Mouse (Mus musculus) ovary, adult 18-20 months (tissue): Measurements from ENCODE around the gene Cd55b.
A peak's percentile ranks its signal among the peaks of the same experiment; 100 is the strongest.
"Not testable (repeated sequence)": the region's sequence is repeated elsewhere in the genome, so short reads cannot be mapped to it uniquely, and the experiment has no call there.

Experiments used
- DNase-seq: peaks from one replicate; pipeline ENCODE4 v3.0.0; 2022; ENCODE audit warnings: low spot score, mixed read lengths

Cd55b gene

DNA sequence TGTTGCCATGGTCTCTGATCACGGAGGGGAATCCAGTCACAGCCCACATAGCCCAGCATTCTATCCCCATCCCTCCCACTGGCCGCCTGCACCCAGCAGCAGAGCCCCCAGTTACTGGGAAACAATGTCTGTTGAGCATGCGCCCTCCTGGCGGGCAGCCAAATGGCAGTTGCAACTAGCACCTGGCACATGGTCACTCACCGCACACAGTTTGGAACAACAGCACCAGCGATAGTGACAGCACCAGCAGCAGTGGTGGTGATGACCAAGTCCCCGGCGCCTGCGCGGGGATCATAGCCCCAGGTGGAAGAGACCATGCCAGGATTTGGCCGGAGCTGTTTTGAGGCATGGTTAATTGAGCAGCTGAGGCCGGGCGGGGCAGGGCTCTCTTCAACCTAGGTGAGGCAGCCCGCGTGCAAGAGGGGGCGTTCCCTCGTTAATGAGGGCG, at the start of gene Cd55b:
TSS of gene Cd55b (minus strand) at position 346 of the 448 bp plus-strand sequence.
- no peak for DNase-seq

DNA sequence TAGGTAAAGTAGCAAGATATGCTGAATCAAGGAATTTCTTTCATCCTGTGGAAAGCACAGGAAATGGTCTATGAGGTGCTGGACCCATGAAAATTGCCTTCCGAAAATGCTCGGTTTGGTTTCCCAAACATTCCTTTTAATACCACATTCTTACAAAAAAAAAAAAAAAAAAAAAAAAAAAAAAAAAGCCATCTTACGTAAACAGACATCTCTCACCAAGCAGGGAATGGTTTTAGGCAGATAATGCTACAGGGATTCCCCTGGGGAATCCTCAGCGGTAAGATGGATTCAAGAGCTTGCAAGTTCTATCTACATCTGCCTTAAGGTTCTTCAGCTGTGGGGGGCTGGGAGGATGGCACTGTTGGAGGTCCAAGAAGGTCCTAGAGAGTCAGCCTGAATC, 47.3 kb upstream of the Cd55b start:
- no peak for DNase-seq

DNA sequence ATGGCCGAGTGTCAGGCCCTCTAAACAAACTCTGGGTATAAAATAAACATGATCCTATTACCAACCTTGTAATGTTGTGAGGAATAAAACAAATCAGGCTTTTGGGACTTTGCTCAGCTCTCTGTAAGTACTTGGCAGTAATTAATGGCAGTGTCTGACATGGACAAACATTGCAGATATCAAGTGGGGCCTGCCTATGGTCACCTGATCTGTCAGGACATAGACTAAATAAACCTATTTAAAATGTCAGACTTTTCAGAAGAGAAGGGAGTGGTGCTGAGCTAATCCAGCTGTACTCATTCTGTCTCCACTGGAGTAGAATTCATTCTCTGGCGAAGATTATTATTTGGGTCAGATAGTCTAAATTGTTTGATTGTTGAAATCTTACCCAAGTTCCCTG, 44.6 kb upstream of the Cd55b start:
- DNase-seq: no peak

DNA sequence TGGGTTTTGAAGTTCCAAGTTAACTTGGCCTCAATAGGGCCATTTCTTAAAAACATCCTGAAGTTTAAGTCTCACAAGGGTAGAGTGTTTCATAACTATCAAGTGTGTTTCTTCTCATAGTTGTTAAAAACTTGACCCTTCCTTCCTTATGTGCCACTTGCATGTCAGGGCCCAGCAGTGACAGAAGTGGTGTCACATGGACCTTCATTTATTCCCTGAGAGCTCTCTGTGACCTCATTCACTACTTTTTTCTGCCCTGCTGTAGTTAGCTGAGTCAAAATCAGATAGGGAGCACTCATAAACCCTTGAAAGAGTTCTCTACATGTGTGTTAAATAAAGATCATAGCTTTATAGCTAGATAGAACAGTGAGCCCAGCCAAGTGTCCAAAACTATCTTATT, 41.4 kb upstream of the Cd55b start:
- no peak for DNase-seq

DNA sequence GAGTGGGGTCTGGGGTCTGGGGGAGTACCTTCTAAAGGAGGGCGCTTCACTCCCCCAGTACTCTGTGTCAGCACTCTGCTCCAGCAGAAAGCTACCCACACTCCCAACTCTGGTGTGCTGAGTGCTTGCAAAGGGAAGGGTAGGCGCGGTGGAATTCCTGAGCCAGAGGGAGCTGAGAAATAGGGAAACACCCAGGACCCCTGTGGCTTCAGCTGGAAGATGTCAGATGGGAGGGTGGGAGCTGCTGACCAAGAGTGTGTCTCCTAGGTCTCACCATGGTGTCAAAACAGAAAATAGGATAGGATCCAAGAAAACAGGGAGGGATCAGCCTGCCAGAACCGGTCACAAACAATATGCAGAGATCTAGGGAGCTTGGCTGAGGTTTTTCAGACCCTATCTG, 40.1 kb upstream of the Cd55b start:
- no peak for DNase-seq

DNA sequence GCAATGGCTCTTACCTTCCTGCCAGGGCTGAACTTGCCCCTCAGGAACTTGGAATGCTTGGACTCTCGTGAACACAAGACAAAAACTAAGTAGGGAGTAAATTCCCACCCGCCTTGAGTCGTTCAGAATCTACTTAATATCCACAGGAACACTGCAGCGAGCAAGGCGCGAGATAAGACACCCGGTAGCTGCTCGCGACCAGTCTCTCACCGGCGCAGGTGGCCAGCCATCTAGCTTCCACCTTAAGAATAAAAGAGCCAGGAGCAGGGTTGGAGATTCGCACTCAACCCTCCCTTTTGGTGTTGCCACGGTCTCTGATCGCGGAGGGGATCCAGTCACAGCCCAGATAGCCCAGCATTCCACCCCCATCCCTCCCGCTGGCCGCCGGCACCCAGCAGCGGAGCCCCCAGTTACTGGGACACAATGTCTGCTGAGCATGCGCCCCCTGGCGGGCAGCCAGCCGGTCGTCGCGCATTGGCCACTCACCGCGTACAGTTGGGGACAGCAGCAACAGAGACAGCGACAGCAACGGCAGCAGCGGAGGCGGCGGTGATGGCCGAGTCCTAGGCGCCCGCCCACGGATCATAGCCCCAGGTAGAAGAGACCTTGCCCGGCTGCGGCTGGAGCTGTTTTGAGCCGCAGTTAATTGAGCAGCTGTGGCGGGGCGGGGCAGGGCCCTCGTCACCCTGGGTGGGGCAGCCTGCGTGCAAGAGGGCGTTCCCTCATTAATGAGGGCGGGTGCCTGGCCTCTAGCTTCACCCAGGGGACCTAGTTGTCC, 39.5 kb upstream of the Cd55b start, which contains the start of gene Cd55:
TSS of gene Cd55 (minus strand) at position 661 of the 778 bp plus-strand sequence.
- DNase-seq: peak; percentile 68

DNA sequence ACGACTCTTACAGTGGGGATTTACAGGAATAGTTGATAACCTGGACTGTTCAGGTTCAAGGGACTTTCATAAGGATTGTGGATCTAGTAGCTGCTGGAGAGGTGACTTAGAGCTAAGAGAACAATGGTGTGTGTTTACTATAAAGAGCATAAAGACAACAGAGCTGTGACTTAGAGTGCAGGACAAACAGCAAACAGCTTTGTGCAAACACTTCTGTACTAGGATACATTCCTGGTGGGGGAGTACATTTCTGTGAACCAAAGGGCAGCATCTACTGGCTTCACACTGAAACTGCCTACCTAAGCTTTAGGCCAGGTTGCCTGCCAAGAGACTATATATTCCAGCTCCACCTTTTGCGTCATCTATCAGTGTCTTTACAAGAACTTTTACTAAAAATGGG, 32.3 kb upstream of the Cd55b start:
- DNase-seq: no peak

DNA sequence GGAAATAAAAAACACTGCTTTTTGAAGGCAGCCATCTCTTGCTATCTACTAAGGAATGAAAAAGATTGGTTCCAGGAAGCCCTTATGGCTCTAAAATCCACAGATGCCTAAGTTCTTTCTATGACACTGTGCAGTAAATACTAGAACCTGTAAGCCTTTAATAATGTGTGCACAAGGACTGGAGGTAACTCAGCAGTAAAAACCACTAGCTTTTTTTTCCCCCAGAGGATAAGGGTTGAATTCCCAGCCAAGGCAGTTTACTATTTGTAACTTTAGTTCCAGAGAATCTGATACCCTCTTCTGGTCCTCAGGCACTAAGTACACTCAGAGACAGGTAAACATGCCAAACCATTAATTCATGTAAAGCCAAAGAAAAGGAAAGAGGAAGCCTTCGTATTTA, 20.1 kb upstream of the Cd55b start:
- DNase-seq: not testable (repeated sequence)

DNA sequence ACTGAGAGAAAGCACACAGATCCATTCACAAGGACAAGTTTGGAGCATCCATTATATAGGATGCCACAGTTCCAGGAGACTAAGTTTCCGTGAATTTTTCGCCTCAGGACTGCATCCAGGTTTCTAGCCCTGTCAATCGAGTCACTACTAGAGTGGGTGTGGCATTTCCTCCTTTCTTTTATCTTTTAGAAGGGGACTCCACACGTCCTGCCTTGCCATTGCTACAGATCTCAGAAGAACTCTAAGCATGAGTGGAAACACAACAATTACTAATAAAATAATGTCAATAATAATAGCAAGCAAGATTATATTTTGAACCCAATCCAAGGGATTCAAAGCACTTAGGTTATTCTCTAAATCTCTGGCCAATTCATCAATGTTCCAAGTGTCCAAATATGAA, 8.1 kb upstream of the Cd55b start:
- DNase-seq: no peak

DNA sequence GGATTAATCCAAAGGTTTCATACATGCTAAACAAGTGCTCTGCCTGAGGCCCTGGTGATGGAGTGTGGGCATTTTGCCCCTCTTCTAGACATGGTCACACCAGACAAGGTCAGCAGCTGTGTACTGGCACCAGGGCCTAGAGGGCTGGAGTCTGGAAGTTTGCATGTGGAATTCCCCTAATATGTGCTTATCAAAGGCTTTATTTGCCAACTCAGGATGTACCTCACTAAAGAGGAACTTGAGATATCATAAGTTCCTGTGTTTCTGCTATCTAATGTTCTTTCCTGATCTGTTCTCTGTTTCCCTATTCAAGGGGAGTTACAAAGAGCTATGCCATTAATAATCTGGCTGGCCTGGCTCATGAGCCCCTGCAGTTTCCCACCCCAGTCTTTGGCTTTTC, 5.9 kb upstream of the Cd55b start:
- not testable (repeated sequence) for DNase-seq

DNA sequence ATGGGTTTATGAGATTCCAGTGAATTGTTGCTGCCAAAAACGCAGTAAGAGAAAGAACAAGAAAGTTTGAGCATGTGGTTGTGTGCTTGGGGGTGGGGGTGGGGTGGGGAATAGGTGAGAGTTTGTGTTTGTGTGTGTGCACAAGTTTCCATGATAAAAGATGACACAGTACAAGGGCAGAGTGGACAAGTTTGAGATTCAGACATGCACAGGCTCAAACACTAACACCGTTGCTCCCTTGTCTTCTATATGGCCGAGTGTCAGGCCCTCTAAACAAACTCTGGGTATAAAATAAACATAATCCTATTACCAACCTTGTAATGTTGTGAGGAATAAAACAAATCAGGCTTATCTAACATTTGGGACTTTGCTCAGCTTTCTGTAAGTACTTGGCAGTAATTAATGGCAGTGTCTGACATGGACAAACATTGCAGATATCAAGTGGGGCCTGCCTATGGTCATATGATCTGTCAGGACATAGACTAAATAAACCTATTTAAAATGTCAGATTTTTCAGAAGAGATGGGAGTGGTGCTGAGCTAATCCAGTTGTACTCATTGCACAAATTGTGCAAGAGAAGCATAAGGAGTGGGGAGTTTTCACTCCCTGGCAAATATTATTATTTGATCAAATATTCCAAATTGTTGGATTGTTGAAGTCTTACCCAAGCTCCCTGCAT, 4.5 kb upstream of the Cd55b start:
- DNase-seq: not testable (repeated sequence)

DNA sequence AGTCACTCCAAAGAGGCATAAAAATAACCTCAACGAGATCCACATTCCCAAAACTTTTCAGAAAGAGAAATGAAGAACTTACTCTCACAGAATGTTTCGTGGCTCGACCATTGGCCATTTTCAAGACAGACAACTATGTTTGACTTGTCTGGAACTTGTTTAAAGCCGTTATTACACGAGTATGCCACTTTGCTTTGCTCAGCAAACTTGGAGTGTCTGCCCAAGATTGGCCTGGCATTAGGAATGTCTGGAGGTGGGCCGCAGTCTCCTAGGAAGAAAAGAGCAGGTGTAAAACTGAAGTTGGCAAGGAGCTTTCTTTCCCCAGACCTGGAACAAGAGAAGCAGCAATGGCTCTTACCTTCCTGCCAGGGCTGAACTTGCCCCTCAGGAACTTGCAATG, 776 bp downstream of the Cd55b start:
- DNase-seq: not testable (repeated sequence)

DNA sequence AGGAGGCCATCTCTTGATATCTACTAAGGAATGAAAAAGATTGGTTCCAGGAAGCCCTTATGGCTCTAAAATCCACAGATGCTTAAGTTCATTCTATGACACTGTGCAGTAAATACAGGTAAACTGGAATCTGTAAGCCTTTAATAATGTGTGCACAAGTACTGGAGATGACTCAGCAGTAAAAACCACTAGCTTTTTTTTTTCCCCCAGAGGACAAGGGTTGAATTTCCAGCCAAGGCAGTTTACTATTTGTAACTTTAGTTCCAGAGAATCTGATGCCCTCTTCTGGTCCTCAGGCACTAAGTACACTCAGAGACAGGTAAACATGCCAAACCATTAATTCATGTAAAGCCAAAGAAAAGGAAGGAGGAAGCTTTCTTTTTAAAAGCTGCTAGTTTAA, 25.7 kb downstream of the Cd55b start:
- not testable (repeated sequence) for DNase-seq

DNA sequence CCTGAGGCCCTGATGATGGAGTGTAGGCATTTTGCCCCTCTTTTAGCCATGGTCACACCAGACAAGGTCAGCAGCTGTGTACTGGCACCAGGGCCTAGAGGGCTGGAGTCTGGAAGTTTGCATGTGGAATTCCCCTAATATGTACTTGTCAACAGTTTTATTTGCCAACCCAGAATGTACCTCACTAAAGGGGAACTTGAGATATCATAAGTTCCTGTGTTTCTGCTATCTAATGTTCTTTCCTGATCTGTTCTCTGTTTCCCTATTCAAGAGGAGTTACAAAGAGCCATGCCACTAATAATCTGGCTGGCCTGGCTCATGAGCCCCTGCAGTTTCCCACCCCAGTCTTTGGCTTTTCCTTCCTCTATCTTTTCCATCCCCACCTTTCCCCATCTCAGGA, 35.5 kb downstream of the Cd55b start:
- DNase-seq: not testable (repeated sequence)

DNA sequence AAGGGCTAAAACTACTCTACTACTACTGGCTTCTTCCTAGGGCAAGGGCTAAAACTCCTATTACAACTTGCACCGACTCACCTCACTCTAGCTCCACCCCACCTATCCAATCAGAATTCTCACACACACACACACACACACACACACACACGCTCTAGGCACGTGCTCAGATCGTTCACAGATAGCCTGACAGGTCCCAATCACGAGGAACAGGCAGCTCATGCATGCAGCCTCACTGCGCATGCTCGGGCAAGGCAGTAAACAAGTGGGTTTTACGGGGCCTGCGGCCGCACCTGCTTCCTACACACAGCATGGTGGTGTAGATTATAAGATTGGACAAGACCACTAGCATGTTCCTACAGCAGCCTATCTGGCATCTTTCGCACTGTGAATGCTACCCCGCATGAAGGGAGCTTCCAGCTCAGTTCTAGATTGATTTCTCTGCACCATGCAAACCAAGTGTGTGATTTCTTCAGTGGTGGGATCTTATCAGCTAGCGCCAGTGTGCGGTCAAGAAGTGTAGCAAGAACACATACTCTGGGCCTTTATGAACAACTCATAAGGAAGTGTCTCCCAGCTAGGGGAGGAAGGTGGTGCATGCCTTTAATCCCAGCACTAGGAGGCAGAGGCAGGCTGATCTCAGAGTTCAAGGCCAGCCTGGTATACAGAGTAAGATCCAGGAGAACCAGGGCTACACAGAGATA, 44.9 kb downstream of the Cd55b start:
- DNase-seq: no peak

DNA sequence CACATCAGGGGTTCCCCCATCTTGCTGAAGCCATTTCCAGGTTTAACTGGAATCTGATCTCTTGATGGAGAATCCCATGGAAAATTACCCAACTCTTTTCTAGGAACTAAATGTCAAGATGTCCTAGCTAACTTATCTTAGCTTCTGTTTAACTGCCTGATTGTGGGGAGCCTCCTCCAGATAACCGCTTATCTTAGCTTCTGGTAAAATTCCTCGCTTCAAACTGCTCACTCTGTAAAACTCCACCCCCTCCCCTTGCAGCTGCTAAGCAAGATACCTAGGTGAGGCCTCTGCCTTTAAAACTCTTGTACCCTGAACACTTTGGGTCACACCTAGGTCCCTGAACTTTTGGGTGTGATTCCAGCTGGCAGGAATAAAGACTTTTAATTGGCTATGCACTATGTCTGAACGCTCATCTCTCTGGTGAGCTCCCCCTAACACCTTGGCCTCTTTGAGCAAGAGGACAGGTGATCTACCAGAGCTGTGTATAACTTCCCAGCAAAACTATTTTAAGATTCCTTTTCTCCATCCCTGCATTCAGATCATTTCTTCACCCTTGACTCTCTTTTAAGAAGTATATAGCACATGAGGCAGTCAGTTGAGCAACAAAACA, 48.5 kb downstream of the Cd55b start:
- peak; percentile 13 for DNase-seq

DNA sequence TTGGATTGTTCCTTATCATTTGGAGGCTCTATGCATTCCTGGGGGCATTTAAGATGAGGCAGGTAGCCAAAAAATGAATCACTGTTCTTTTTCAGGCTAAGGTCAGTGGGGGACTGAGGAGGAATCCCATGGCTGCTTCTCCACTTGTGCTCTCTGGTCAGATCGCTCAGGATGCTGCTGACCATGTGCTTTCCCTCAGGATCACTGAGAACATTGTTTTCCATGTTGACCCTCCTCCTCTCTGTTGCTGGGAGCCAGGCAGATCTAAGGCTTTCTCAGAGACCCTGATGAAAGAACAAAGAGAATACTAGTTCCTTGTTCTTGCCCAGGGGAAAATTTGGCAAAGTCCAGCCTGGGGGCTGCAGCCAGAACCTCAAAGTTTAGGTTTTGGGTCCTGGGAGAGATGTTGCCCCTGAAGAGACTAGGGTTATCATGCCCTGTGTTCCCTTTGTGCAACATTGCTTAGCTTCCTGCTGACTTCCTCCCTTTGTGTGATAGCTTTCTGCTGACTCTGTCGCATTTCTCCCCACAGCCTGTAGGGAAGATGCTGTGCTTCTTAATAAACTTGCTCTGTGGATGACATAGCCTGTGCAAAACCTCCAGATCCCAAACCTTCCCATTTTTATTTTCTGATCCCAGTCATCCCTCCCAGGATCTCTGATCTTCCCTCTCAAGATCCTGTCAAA, 49.3 kb downstream of the Cd55b start:
- no peak for DNase-seq

DNA sequence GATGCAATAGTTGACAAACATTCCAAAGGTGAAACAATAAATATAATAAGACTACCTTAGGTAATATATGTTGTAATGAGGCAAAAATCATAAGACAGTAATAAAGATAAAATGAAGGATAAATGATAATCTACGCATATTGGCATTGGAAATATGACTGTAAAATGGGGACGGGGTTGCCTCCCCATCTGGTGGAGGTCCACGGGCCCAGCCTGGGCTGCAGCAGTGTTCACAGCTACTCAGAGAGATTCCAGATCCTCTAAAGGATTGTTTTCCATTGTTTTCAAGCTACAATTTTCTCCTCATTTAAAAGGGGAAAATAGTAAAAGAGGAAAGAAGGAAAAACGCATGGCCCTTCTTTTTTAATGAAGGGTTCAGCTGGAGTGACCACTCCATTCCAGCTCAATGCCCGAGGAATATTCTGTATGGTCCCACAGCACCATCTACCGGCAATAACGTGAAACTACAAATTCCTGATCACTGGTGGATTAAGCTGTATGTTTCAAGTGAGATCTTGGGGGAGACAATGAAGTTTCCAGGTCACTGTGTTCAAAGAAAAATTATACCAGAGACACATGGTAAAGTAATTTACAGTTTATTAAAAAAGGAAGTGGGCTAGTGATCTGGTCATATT, 50.8 kb downstream of the Cd55b start:
- peak; percentile 10 for DNase-seq

DNA sequence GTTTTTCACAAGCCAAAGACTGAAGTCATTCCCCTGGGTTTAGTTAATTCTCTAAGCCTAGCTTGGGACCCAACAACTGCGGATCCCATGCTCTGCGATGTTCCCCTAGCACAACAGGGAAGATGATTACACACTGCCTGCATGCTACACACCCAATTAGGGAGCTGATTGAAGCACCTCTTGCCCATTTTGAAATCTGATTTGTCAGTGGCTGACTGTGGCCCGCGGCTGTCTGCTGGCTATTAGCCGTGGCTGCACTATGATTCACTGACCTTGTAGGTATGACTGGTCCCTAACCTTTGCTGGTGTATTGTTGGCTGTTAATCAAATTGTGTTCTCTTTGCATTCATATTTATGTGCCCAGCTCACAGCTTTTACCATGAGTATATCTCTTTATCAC, 51.5 kb downstream of the Cd55b start:
- no peak for DNase-seq

DNA sequence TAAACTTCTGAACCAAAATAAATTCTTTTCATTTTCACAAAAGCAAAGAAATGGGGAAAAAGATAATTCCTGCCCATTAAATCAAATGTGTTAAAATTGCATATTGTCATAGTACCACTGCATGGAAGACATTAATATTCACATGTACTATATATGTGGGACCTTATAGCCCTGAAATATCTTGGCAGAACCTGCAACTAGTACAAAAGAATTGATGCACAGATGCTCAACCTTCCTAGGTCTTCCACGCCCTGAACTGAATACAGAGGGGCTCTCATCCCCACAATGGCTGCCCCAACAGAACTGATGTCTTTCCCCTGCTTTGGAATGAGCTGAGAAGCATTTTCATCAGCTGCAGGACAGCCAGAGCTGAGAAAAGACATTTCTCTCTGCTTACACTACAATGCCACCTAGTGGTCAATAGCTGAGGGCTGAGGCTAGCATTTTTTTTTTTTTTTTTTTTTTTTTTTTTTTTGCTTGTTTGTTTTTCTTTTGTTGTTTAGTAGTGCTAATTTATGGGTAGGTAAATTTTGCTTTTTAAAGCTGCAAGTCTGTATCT, 72.7 kb downstream of the Cd55b start:
- DNase-seq: no peak

DNA sequence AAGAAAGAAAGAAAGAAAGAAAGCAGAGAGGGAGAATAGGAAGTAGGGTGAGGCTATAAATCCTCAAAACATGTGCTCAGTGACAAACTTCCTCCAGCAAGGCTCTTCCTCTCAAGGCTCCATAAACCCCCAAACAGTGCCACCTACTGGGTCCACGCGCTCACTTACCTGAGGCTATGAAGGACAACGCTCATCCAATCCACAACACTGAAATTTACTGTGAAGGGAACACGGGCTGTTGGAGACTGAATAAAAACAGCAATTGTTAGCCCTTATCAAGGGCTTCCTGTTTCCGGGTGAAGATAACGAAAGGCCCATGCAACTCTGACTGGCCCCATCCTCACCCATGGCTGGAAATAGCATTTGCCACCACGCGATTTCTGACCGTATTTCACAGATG, 80.4 kb downstream of the Cd55b start:
- DNase-seq: no peak
